Mouse (Mus musculus): ENCODE results near the gene Mta1. TPM values are rescaled to one million over a fixed set of nuclear protein-coding genes. Genes with fewer than 3 reads are reported as not detected.

Gene Mta1
- total RNA-seq, 2 experiments from 2014 or later, result 13.6 to 14.8 TPM

DNA sequence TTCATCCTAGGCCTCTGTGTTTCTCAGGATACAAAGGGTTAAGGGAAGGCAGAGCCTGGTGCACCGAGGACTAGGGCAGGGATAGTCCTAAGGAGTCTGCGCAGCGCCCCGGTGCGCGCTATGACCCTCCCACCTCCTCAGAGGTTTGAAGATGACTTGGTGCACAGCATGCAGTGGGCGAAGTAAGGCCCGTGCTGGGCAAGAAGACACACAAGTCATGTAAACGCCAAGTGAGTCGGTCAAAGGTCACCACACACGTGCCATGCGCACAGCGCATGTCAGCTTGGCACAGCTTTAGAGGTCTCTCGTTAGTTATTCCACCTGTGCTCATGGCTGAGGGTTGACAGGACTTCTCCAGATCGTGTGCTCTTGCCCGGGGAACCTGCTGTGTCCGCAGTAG lies 8.0 kb upstream of the Mta1 start:
- 0 out of 2 replicates have a peak, but pooled peaks have one; percentile 14 for ATAC-seq (replicated peaks; ENCODE audit: low FRiP score, poor library complexity, severe bottlenecking)

- no peak for ATAC-seq (replicated peaks; ENCODE audit: low FRiP score, poor library complexity, severe bottlenecking)
Observed at GRCm38 (mm10) chr12:113097040-113097439, 1.0 kb upstream of the Mta1 start.

DNA sequence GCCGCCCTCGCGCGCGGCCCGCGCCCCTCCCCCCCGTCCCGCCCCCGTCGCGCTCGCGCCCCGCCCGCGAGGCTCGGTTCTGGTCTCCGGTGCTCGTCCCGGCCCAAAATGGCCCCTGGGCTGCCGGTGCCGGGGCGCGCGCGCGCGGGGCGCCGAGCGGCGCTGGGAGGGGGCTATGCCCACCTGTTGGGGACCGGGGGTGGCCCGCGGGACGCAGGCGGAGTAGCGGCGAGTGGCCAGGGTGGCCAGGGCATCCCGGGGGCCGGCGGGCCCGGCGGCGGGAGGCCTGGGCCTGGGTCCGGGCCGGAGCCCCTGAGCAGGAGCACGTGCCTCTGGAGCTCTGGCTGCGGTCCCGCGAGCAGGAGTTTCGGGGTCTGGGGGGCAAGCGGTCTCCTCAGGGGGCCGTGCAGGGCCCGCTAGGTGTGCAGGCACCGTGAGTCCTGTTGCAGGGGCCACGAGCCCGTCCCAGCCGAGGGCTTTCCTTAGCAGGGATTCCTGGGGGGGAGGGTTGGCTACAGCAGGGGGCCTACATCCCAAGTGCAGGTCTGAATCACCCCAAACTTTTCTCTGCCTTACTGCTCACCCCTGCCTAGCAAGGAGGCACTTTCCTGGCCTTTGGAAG lies 563 bp downstream of the Mta1 start:
- no peak for ATAC-seq (replicated peaks; ENCODE audit: low FRiP score, poor library complexity, severe bottlenecking)

GRCm38 (mm10) chr12:113099470-113100237 lies 1.6 kb downstream of the Mta1 start:
- no peak for ATAC-seq (replicated peaks; ENCODE audit: low FRiP score, poor library complexity, severe bottlenecking)

GRCm38 (mm10) chr12:113100448-113101076 lies 2.5 kb downstream of the Mta1 start:
- ATAC-seq (replicated peaks; ENCODE audit: low FRiP score, poor library complexity, severe bottlenecking), result no peak

- ATAC-seq (replicated peaks; ENCODE audit: low FRiP score, poor library complexity, severe bottlenecking), result no peak
Observed at GRCm38 (mm10) chr12:113101251-113101960, 3.3 kb downstream of the Mta1 start.

DNA sequence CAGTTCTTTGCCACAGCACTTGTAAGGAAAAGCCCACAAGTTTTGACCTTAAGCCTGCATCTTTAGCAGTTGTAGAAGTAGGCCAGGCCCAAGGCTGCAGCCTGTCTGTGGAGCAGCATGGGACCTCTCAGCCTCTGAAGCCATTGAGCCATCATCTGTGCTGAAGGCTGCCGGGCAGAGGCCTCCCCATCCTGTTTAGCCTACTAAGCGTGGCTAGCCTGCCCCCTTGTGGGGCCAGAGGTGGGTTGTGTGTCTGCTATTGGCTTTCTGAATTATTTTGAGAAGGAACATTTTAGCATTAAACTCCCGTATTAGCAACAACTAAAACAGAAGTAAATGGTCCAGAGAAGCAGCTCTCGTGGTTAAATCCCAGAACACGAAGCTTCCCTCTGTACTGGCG lies 4.4 kb downstream of the Mta1 start:
- 0 out of 2 replicates have a peak, but pooled peaks have one; percentile 44 for ATAC-seq (replicated peaks; ENCODE audit: low FRiP score, poor library complexity, severe bottlenecking)

GRCm38 (mm10) chr12:113103846-113104451 lies 5.9 kb downstream of the Mta1 start:
- ATAC-seq (replicated peaks; ENCODE audit: low FRiP score, poor library complexity, severe bottlenecking), result peak; percentile 34; the same call in 1 of the 2 replicates

- ATAC-seq (replicated peaks; ENCODE audit: low FRiP score, poor library complexity, severe bottlenecking), result no peak
Observed at GRCm38 (mm10) chr12:113106386-113106785, 8.3 kb downstream of the Mta1 start.

- ATAC-seq (replicated peaks; ENCODE audit: low FRiP score, poor library complexity, severe bottlenecking), result peak; percentile 81
Observed at GRCm38 (mm10) chr12:113107431-113108124, 9.5 kb downstream of the Mta1 start.

DNA sequence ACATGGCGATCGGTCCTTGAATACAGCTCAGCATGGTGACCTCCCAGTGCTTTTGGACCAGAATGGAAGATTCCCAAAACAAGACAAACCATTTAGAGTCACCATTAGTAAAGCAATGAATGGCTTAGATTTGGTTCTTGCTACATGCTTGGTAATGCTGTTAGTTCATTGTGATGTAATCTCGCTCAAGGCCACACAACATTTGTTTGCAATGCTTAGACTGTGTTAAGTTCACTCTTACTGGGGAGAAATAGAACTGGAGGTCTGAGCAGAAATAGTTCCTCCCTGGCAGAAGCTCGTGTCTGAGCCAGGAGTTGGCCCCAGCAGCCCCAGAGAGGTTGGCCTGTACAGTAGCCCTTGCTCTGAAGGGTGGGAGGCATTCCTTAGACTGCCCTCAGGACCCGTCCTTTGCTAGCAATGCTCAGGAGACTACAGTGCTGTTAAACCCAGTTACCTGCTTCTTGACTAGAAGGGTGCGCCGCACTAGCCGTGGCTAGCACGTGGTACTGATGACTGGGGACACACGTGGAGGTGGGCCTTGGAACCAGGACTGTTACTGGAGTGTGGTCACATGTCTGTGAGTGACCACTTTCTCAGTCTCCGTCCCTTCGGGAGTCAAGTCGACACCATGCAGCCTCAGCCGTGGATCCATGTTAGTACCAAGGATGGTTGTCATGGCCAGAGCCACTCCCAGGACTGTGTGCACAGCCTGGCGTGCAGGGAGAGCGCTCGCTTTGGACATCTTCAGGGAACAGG lies 10.6 kb downstream of the Mta1 start:
- no peak for ATAC-seq (replicated peaks; ENCODE audit: low FRiP score, poor library complexity, severe bottlenecking)

GRCm38 (mm10) chr12:113109801-113110200 lies 11.7 kb downstream of the Mta1 start:
- ATAC-seq (replicated peaks; ENCODE audit: low FRiP score, poor library complexity, severe bottlenecking), result no peak

GRCm38 (mm10) chr12:113114141-113114540 lies 16.1 kb downstream of the Mta1 start:
- no peak for ATAC-seq (replicated peaks; ENCODE audit: low FRiP score, poor library complexity, severe bottlenecking)

- no peak for ATAC-seq (replicated peaks; ENCODE audit: low FRiP score, poor library complexity, severe bottlenecking)
Observed at GRCm38 (mm10) chr12:113114856-113115538, 16.9 kb downstream of the Mta1 start.

DNA sequence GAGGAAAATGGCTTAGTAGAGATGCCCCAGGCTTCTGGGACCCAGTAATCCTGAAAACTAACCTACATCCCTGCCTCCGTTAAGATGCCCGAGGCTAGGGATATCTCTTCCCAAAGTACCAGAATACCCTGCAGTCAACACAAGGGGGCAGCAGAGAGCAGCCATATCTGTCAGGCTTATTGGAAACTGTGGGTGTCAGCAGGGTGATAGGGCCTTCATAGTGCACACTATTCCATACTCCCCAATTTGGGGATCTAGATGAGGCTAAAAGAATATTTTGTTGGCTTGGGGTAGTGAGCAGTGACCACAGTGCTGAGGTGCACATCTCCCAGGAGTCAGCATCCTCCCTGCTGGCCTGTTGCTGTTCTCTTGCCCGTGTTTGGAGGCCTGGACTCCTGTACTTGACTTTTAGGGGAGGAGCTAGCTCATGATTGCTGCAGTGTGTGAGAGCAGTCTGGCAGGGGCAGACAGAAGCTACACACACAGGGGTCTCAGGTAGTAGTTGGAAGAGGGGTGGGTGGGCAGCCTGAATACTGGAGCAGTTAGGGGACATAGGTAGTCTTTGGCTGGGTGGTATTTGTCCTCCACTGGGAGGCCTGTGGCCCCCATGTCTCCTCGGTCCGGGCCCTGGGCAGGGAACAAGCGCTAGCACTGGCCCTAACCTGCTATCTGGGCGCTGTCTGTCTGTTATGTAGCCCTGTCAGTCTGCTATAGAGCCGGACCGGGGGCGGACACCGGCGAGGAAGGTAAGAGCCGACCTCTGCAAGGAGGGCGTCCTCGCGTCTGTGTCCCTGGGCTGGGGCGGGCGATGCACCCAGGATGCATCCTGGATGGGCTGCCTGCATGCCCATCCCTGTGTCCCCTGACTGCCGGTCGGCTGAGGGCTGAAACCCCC lies 21.7 kb downstream of the Mta1 start:
- peak; percentile 75 for ATAC-seq (replicated peaks; ENCODE audit: low FRiP score, poor library complexity, severe bottlenecking)

DNA sequence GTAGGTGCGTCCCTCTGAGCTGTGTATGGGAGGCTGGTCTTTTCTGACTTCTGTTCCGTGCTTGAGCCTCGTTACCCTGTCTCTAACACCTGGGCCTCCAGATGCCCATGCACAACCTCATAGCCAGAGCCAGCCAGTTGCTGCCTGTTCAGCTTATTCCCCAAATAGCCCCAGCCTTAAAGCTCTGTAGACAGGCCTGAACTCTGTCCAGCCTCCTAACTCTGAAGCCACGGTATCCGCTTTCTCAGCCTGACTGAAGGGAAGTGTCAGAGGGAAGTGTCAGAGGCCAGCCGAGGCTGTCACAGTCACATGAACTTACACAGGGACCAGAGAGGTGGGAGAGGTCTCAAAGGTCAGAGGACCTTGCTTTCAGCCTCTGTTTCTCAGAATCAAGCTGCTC lies 26.6 kb downstream of the Mta1 start:
- ATAC-seq (replicated peaks; ENCODE audit: low FRiP score, poor library complexity, severe bottlenecking), result no peak

DNA sequence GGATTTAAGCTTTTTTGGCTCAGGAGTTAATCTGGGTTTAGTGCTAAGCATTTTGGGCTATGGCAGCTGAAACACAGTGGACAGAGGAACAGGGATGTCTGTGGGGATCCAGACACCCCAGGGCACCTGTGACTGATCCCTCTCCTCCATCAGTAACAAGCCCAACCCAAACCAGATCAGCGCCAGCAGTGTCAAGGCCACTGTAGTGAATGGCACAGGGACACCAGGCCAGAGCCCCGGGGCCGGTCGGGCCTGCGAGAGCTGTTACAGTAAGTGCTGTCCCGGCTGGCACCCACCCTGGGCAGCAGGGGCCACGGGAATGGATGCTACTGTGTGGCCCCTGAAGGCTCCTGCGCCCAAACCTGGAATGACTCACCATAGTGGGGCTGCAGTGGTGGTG lies 32.7 kb downstream of the Mta1 start:
- no peak for ATAC-seq (replicated peaks; ENCODE audit: low FRiP score, poor library complexity, severe bottlenecking)

Measured in erythroblast, adult 5-6 weeks (primary cell).